Mouse (Mus musculus): ENCODE measurements around the gene Faim2. TPM values are rescaled to one million over a fixed set of nuclear protein-coding genes. Genes with fewer than 3 reads are reported as not detected.

Gene Faim2
- polyA plus RNA-seq (2016; fragmentation: Nextera tagmentation; extraction: Ambion mirVana) = 2.9 and 5.5 TPM in 2 replicates

GRCm38 (mm10) chr15:99527629-99528353 lies at the start of gene Faim2:
Gene Faim2 (minus strand): TSS chr15:99528165.
- 17% methylated on average over 23 of the region's 27 CpGs for WGBS
- Histone ChIP-seq H3K4me3 (peak within 1 kb of the TSS; percentile 27), H3K9me3 (replicated peaks) (no peaks in the 10 kb centered on the region), H3K4me2 (replicated peaks) (peak within 1 kb of the TSS; percentile 56), H3K9ac (peak within 1 kb of the TSS; percentile 57), H3K27ac (0 out of 2 replicates have a peak within 1 kb of the TSS, but pooled peaks have one; percentile 12), H3K36me3 (no peaks in the 10 kb centered on the region), H3K4me1 (peaks cover 23% of the 10 kb centered on the region), H3K27me3 (peaks cover 25% of the 10 kb centered on the region; the same call in 1 of the 2 replicates)
- ATAC-seq (ENCODE audit: low FRiP score) = peak; percentile 74

DNA sequence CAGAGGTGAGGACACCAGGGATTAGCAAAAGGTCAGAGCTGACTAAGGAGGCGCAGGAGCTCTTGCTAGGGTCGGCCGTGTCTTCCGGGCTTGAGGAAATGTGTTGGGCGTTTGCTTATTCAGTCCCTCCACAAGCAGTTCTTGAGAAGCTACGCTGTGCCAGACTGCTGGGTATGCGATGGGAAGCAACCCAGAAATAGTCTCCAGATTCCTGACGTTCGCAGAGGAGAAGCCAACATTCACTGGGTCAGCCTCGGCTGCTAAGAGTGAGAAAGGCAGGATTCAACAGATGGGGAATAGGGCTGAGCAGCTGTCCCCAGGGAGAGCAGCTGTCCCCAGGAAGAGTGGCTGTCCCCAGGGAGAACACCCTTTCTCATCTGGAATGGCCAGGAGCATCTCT lies 41.2 kb upstream of the Faim2 start:
- 78% methylated on average over 10 of the region's 10 CpGs for WGBS
- no peak for ATAC-seq (ENCODE audit: low FRiP score)
- H3K36me3 ChIP-seq = no peaks in the 10 kb centered on the region

DNA sequence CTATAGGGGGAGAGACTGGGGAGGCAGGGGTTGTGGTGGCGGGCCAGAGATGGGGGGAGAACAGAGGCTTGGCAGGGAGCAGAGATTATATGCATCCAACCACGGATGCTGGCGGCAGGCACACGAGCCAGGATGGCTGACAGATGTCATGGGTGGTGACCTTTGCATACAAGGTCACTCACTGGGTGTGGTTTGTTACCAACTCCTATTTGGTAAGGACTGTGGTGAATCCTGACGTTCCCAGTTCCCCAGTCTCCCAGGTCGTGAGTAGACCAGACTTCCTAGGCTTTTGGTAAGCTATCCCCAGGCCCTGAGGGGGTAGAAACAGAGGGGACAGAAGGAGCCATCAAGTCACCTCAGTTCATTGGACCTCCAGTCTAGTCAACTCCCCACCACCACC lies 40.7 kb upstream of the Faim2 start:
- ATAC-seq (ENCODE audit: low FRiP score) = no peak
- 57% methylated on average over 6 of the region's 6 CpGs for WGBS

More for the DNA sequence above, 41.2 kb upstream of the Faim2 start:
- H3K27me3 ChIP-seq = peaks cover 8% of the 10 kb centered on the region
- H3K4me1 ChIP-seq = peaks cover 10% of the 10 kb centered on the region; the same call in 1 of the 2 replicates
- H3K9ac ChIP-seq = no peak overlapping the region
- no peak overlapping the region for H3K4me2 ChIP-seq (replicated peaks)
- no peaks in the 10 kb centered on the region for H3K9me3 ChIP-seq (replicated peaks)
- H3K4me3 ChIP-seq = no peak overlapping the region
- no peak overlapping the region for H3K27ac ChIP-seq

GRCm38 (mm10) chr15:99567371-99567770 lies 39.4 kb upstream of the Faim2 start:
- Histone ChIP-seq H3K27me3 (peaks cover 8% of the 10 kb centered on the region), H3K36me3 (no peaks in the 10 kb centered on the region), H3K27ac (no peak overlapping the region), H3K9ac (no peak overlapping the region), H3K9me3 (replicated peaks) (no peaks in the 10 kb centered on the region), H3K4me1 (peaks cover 12% of the 10 kb centered on the region; the same call in 1 of the 2 replicates), H3K4me3 (no peak overlapping the region), H3K4me2 (replicated peaks) (no peak overlapping the region)
- 66% methylated on average over 4 of the region's 4 CpGs for WGBS
- no peak for ATAC-seq (ENCODE audit: low FRiP score)

More for the DNA sequence above, 40.7 kb upstream of the Faim2 start:
- no peaks in the 10 kb centered on the region for H3K36me3 ChIP-seq
- peaks cover 8% of the 10 kb centered on the region for H3K27me3 ChIP-seq
- no peak overlapping the region for H3K9ac ChIP-seq
- no peak overlapping the region for H3K27ac ChIP-seq
- H3K9me3 ChIP-seq (replicated peaks) = no peaks in the 10 kb centered on the region
- H3K4me3 ChIP-seq = no peak overlapping the region
- peaks cover 10% of the 10 kb centered on the region; the same call in 1 of the 2 replicates for H3K4me1 ChIP-seq
- no peak overlapping the region for H3K4me2 ChIP-seq (replicated peaks)

DNA sequence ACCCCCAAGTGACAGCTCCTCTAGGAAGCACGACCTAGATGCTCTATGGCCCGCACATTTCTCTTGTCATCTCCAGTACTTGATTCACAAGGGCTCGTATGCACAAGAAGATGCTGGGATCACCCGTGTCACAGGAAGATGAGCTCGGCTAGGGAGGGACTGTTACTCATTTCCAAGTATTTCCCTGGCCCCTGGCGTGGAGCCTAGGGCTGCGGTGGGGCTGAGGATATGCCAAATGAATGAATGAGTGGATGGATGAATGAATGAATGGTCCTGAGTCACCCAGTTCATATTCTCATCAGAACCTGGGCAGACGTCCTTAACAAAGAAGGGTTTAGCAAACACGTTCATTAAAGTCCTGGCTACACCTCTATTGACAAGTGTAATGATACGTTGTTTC lies 32.3 kb upstream of the Faim2 start:
- H3K27ac ChIP-seq = no peak overlapping the region
- no peak for ATAC-seq (ENCODE audit: low FRiP score)
- 0 out of 2 replicates have a peak, but pooled peaks cover 3% of the 10 kb centered on the region for H3K27me3 ChIP-seq
- no peaks in the 10 kb centered on the region for H3K9me3 ChIP-seq (replicated peaks)
- peaks cover 16% of the 10 kb centered on the region; the same call in 1 of the 2 replicates for H3K4me1 ChIP-seq
- WGBS = 85% methylated on average over 10 of the region's 10 CpGs
- no peak overlapping the region for H3K4me3 ChIP-seq
- H3K9ac ChIP-seq = no peak overlapping the region
- H3K4me2 ChIP-seq (replicated peaks) = no peak overlapping the region
- no peaks in the 10 kb centered on the region for H3K36me3 ChIP-seq

DNA sequence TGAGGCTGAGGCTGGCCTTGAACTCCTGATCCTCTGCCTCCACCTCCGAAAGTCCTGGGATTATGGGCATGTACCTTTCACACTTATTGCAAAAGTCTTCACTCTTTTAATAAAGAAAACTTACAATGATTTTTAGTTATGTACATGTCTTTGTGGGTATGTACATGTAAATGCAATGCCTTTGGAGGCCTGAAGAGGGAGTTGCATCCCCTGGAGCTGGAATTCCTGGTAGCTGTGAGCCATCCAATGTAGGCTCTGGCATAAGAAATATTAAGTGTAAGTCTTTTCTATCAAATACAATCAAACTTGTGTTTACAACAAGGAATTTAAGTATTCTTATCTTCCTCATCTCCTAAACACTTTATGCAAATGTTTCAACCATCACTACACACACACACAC lies 31.0 kb upstream of the Faim2 start:
- Histone ChIP-seq H3K27ac (no peak overlapping the region), H3K27me3 (no peaks in the 10 kb centered on the region), H3K4me2 (replicated peaks) (no peak overlapping the region), H3K4me1 (peaks cover 8% of the 10 kb centered on the region; the same call in 1 of the 2 replicates), H3K9ac (no peak overlapping the region), H3K36me3 (no peaks in the 10 kb centered on the region), H3K4me3 (no peak overlapping the region), H3K9me3 (replicated peaks) (no peaks in the 10 kb centered on the region)
- ATAC-seq (ENCODE audit: low FRiP score) = no peak
- WGBS = 88% methylated on average over 1 of the region's 1 CpGs

- WGBS = 74% methylated on average over 6 of the region's 6 CpGs
- H3K27me3 ChIP-seq = no peaks in the 10 kb centered on the region
- H3K4me3 ChIP-seq = no peak overlapping the region
- H3K9ac ChIP-seq = no peak overlapping the region
- no peaks in the 10 kb centered on the region for H3K36me3 ChIP-seq
- H3K4me1 ChIP-seq = no peaks in the 10 kb centered on the region
- ATAC-seq (ENCODE audit: low FRiP score) = no peak
- no peaks in the 10 kb centered on the region for H3K9me3 ChIP-seq (replicated peaks)
- no peak overlapping the region for H3K4me2 ChIP-seq (replicated peaks)
- H3K27ac ChIP-seq = no peak overlapping the region
Observed at GRCm38 (mm10) chr15:99553767-99554166, 25.8 kb upstream of the Faim2 start.

DNA sequence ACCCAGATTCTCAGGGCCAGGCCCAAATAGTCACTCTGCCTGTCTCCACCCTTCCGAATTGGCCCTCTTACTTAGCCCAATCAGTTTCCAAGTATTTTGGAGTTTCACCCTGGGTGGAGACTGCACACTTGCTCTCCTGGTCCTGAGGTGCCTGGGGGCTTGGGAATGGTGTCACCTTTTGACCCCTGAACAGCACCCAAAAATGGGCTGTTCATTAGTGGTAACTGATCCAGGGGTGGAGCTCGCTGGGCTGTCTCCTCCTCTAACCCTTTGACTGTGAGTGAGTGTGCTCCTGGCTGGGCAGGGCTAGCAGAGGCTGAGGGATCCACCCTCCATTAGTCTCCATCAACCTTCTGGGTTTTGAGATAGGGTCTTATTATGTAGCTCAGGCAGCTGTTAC lies 21.9 kb upstream of the Faim2 start:
- Histone ChIP-seq H3K4me1 (peaks cover 10% of the 10 kb centered on the region), H3K4me2 (replicated peaks) (no peak overlapping the region), H3K27ac (no peak overlapping the region), H3K27me3 (no peaks in the 10 kb centered on the region), H3K9ac (no peak overlapping the region), H3K4me3 (no peak overlapping the region), H3K36me3 (no peaks in the 10 kb centered on the region), H3K9me3 (replicated peaks) (no peaks in the 10 kb centered on the region)
- WGBS = 58% methylated on average over 2 of the region's 2 CpGs
- ATAC-seq (ENCODE audit: low FRiP score) = no peak

DNA sequence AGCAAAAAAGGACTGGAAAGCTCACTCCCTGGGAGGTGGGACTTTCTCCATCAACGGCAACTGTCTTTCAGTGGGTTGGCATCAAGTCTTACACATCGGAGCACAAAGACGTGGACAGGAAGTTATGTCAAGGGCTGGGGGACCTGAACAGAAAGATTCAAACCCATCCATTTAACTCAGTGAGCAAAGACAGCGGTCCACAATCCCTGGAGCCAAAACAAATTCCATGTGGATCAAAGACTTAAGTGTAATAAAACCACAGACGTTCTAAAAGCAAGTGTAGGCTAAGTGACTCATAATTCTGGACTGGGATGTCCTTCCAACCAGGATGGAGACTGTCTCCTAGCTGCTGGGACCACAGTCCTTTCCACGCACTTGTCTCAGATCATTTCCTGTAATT lies 19.8 kb upstream of the Faim2 start:
- Histone ChIP-seq H3K4me3 (no peak overlapping the region), H3K9ac (no peak overlapping the region), H3K36me3 (no peaks in the 10 kb centered on the region), H3K4me1 (peaks cover 10% of the 10 kb centered on the region), H3K27ac (no peak overlapping the region), H3K9me3 (replicated peaks) (no peaks in the 10 kb centered on the region), H3K4me2 (replicated peaks) (no peak overlapping the region), H3K27me3 (peaks cover 8% of the 10 kb centered on the region)
- 87% methylated on average over 6 of the region's 6 CpGs for WGBS
- no peak for ATAC-seq (ENCODE audit: low FRiP score)

DNA sequence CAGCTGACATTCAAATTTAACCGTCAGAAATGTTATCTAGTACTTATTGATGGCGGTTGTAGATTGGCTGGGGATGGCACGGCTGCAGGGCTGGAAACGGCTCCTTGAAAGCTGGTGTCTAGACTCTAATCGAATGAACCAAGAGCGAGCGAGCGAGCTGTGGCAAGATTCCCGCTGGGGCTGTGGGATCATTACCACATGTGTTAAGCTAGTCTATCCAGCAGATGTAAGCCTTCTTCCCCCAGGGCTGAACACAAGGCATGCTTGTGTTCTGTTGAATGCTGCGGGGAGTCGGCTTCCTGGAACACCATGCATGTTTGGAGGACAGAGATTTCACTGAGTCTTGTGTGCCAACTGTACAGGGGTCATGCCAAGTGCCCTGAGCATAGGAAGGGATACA lies 18.6 kb upstream of the Faim2 start:
- WGBS = 58% methylated on average over 11 of the region's 11 CpGs
- peak overlapping the region; percentile 13; the same call in 1 of the 2 replicates for H3K27ac ChIP-seq

GRCm38 (mm10) chr15:99544047-99544446 lies 16.1 kb upstream of the Faim2 start:
- Histone ChIP-seq H3K4me1 (peaks cover 10% of the 10 kb centered on the region), H3K4me3 (no peak overlapping the region), H3K9ac (no peak overlapping the region), H3K27ac (no peak overlapping the region), H3K4me2 (replicated peaks) (no peak overlapping the region), H3K9me3 (replicated peaks) (no peaks in the 10 kb centered on the region), H3K27me3 (peaks cover 8% of the 10 kb centered on the region), H3K36me3 (no peaks in the 10 kb centered on the region)
- ATAC-seq (ENCODE audit: low FRiP score) = no peak
- 73% methylated on average over 7 of the region's 7 CpGs for WGBS

More for the DNA sequence above, 18.6 kb upstream of the Faim2 start:
- Histone ChIP-seq H3K4me1 (peaks cover 10% of the 10 kb centered on the region), H3K27me3 (peaks cover 8% of the 10 kb centered on the region), H3K9ac (no peak overlapping the region), H3K9me3 (replicated peaks) (no peaks in the 10 kb centered on the region), H3K4me2 (replicated peaks) (no peak overlapping the region), H3K4me3 (no peak overlapping the region), H3K36me3 (no peaks in the 10 kb centered on the region)
- ATAC-seq (ENCODE audit: low FRiP score) = no peak

- no peak for ATAC-seq (ENCODE audit: low FRiP score)
- 72% methylated on average over 8 of the region's 8 CpGs for WGBS
- no peaks in the 10 kb centered on the region for H3K9me3 ChIP-seq (replicated peaks)
- no peak overlapping the region for H3K4me2 ChIP-seq (replicated peaks)
- H3K36me3 ChIP-seq = no peaks in the 10 kb centered on the region
- H3K4me1 ChIP-seq = peaks cover 12% of the 10 kb centered on the region
- peaks cover 8% of the 10 kb centered on the region for H3K27me3 ChIP-seq
- H3K27ac ChIP-seq = no peak overlapping the region
- H3K9ac ChIP-seq = no peak overlapping the region
- no peak overlapping the region for H3K4me3 ChIP-seq
Observed at GRCm38 (mm10) chr15:99539891-99540290, 11.9 kb upstream of the Faim2 start.

Measured in hindbrain, embryonic 12.5 days (tissue).